Mouse (Mus musculus) forebrain, embryonic 13.5 days (tissue): ENCODE data around the gene Kcnrg. TPM values are rescaled to one million over a fixed set of nuclear protein-coding genes. Genes with fewer than 3 reads are reported as not detected.
A peak's percentile ranks its signal among the peaks of the same experiment; 100 is the strongest.
"Not testable (repeated sequence)": the region's sequence is repeated elsewhere in the genome, so short reads cannot be mapped to it uniquely, and the experiment has no call there.

ENCODE experiments used
- ATAC-seq: fragments of 200-750 bp; cut with Nextera tagmentation; 2 replicates; pipeline ENCODE4 v1.8.0; 2017
- H3K27ac ChIP-seq: fragments of 300-500 bp; sonication (generic); 2 replicates; pipeline ENCODE4 v1.5.1; 2015; ENCODE audit warnings: inconsistent platforms, mild to moderate bottlenecking, moderate library complexity
- H3K27me3 ChIP-seq: fragments of 300-500 bp; sonication (generic); 2 replicates; pipeline ENCODE4 v1.6.1; 2015; ENCODE audit warnings: mild to moderate bottlenecking, inconsistent platforms
- H3K36me3 ChIP-seq: fragments of 300-500 bp; sonication (generic); 2 replicates; pipeline ENCODE4 v1.6.1; 2015; ENCODE audit warnings: mild to moderate bottlenecking, inconsistent platforms; ENCODE audit not compliant: poor library complexity, severe bottlenecking
- H3K4me1 ChIP-seq: fragments of 300-500 bp; sonication (generic); 2 replicates; pipeline ENCODE4 v1.6.1; 2015; ENCODE audit warnings: inconsistent platforms
- H3K4me2 ChIP-seq: fragments of 300-500 bp; sonication (generic); 2 replicates; pipeline ENCODE4 v1.6.1; 2015; ENCODE audit warnings: inconsistent platforms, mild to moderate bottlenecking, moderate library complexity
- H3K4me3 ChIP-seq: fragments of 300-500 bp; sonication (generic); 2 replicates; pipeline ENCODE4 v1.5.1; 2015; ENCODE audit warnings: mild to moderate bottlenecking, inconsistent platforms
- H3K9ac ChIP-seq: fragments of 300-500 bp; sonication (generic); 2 replicates; pipeline ENCODE4 v1.6.1; 2015; ENCODE audit warnings: mild to moderate bottlenecking, inconsistent platforms
- H3K9me3 ChIP-seq: fragments of 300-500 bp; sonication (generic); replicated peaks from 2 replicates; pipeline ENCODE4 v1.6.1; 2016; ENCODE audit warnings: inconsistent platforms
- WGBS: fragments of 180-500 bp; shearing (Covaris S2); methylation state at CpG from one replicate; pipeline ENCODE4 v1.1.7; 2015; 5-methylcytosine and 5-hydroxymethylcytosine counted together
- polyA plus RNA-seq: library from polyadenylated mRNA; unstranded; fragments of >200 nt; fragmentation: Nextera tagmentation; extraction: Ambion mirVana; gene quantifications from 2 replicates; pipeline ENCODE4 v1.2.1, GENCODE M21; 2015

Kcnrg gene
- polyA plus RNA-seq, 1 experiment from 2014 or later: 2.4 TPM

DNA sequence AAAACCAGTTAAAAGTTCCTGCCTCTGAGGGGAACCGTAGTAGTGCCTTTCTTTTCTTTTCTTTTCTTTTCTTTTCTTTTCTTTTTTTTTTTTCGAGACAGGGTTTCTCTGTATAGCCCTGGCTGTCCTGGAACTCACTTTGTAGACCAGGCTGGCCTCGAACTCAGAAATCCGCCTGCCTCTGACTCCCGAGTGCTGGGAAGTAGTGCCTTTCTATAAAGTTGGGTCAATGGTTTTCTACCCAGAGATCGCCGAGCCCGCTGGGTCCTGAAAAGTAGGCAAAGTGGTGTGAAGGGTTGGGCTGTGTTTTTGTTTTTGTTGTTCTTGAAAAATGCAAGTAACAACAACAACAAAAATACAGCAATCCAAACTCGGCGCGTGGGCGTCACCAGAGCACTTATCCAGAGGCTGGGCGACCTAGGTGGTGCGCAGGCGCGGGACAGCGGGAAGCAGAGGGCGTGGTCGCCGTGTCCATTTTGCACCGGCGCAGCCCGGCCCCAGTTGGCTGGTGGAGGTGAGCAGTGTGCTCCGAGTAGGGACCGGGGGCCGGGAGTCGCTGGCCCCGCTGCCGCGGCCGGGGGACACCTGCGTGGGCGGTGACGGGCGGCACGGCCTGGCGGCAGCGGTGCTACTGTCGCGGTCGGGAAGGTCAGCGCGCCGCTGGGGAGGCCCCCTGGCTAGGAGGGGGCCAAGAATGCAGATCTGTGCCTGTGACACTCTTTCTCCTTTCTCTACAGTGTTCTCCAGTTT is 8.0 kb upstream of the Kcnrg start:
- peak overlapping the region; percentile 85 for H3K4me3 ChIP-seq
- peak overlapping the region; percentile 76 for H3K27ac ChIP-seq
- H3K9ac ChIP-seq: peak overlapping the region; percentile 92
- WGBS: 5% methylated on average over 44 of the region's 44 CpGs
- no peaks in the 10 kb centered on the region for H3K9me3 ChIP-seq
- no peaks in the 10 kb centered on the region for H3K27me3 ChIP-seq
- ATAC-seq: peak; percentile 97
- peak overlapping the region; percentile 71 for H3K4me2 ChIP-seq
- peaks cover 8% of the 10 kb centered on the region for H3K36me3 ChIP-seq
- H3K4me1 ChIP-seq: peaks cover 28% of the 10 kb centered on the region

DNA sequence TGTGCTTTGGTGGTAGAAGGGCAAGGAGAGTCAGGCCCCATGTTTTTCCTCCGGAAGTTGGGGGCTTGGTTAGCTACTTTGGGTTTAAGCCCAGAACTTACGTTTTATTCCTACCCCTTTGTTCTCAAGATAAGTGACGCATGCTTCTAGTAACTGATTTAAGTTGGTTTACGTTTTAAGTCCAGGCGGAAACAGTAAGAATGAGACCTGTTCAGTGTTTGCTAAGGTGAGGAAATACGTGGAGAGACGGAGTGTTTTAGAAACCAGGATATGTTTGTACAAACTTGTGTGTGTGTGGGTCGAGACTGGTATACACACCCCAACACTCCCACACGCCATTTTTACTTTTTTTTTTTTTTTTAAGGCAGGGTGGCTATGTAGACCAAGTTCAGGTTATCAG is 5.9 kb upstream of the Kcnrg start:
- Histone ChIP-seq H3K27me3 (no peaks in the 10 kb centered on the region), H3K27ac (no peak overlapping the region), H3K9ac (no peak overlapping the region), H3K4me3 (peak overlapping the region; percentile 85), H3K9me3 (no peaks in the 10 kb centered on the region), H3K4me1 (peaks cover 28% of the 10 kb centered on the region), H3K4me2 (peak overlapping the region; percentile 71), H3K36me3 (peaks cover 27% of the 10 kb centered on the region)
- no peak for ATAC-seq
- 88% methylated on average over 9 of the region's 9 CpGs for WGBS

DNA sequence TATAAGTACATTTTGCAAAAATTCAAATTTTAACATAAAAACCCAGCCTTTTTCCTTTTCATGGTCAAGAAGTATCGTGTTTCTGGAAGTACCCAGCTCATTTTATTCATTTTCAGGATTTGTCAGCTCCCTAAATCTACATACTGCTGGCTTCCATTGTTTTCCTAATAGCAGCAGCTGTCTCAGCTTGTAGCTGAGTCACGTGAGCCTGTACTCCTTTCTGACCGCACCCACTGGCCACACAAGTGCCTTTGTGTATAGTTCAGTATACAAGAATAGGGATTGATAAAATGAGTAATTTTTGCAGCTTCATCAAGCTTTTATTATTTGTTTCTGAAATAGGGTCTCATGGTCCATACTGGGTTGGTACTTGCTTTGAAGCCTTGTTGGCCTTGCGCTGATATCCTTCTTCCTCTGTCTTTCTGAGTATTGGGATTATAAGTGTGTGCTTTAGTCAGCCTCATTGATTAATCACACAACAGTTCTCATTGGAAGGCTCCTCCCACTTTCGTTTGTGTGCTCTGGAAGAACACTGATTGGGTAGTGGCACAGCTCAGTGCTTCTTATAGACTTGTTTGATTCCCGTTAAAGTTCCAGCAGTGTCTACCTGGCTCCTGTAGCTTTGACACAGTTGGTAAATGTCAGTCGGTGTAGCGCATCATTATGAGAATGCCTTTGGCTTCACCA is 4.0 kb upstream of the Kcnrg start:
- Histone ChIP-seq H3K4me2 (peak overlapping the region; percentile 25), H3K27ac (0 out of 2 replicates have a peak overlapping the region, but pooled peaks have one; percentile 6), H3K9ac (no peak overlapping the region), H3K9me3 (no peaks in the 10 kb centered on the region), H3K4me3 (no peak overlapping the region), H3K36me3 (peaks cover 43% of the 10 kb centered on the region), H3K27me3 (no peaks in the 10 kb centered on the region), H3K4me1 (peaks cover 28% of the 10 kb centered on the region)
- ATAC-seq: peak; percentile 52; the same call in 1 of the 2 replicates
- 59% methylated on average over 8 of the region's 8 CpGs for WGBS

DNA sequence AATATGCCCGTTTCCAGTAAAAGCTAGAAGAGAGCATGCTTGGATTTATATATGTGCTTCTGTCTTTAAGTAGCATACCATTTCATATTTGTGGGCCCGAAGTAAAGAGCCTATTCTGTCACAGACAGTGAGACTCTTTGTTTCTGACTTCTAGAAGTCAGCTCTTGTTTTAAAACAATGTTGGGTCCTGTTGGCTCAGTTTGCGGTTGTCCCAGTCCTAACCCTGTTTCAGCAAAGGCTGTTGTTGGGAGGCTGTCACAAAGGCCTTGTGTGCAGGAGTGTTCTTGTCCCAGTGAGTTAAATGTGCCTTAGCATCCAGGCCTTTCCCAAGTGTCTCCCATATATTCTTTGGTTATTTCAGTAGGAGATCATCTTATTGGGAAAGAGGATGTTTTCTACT is 3.2 kb upstream of the Kcnrg start:
- 93% methylated on average over 3 of the region's 3 CpGs for whole genome bisulfite sequencing
- no peak for ATAC-seq

DNA sequence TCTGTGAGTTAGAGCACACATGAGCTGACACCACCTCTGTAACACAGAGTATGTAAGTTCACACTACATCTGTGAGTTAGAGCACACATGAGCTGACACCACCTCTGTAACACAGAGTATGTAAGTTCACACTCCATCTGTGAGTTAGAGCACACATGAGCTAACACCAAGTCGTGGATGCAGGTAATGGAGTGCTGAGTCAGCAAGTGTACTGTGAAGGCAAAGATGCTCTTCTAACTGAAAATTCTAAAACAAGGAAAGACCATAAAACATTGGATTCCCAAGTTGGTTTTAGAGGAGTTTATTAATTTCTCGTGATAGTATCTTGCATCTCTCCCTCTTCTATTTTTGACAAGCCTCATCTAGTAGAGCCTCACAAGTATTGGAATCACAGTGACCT is 1.2 kb upstream of the Kcnrg start:
- 84% methylated on average over 2 of the region's 2 CpGs for WGBS
- ATAC-seq, H3K27me3 ChIP-seq: not testable (repeated sequence)

More for the DNA sequence above, 3.2 kb upstream of the Kcnrg start:
- Histone ChIP-seq H3K4me3 (no peak overlapping the region), H3K9ac (no peak overlapping the region), H3K27ac (no peak overlapping the region), H3K4me2 (no peak overlapping the region), H3K27me3 (no peaks in the 10 kb centered on the region), H3K36me3 (peaks cover 43% of the 10 kb centered on the region), H3K9me3 (no peaks in the 10 kb centered on the region), H3K4me1 (peaks cover 28% of the 10 kb centered on the region)

DNA sequence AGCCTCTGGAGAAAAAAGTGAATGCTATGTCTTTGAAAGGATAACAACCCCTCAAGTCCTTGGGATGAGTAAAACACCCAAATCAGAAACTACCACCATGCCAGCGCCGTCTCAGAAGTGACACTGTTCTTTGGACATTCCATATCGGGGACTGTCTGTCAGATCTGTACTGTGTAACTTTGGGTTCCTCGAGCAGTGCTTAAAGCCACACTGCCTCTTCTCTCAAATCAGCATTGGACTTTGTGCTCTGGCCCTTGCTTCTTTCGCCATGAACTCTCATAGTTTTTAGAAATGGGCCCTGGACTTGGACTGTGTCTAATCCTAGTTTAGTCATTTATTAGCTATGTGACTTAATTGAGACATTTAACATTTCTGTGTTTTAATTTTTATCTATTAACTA is 4.5 kb downstream of the Kcnrg start:
- Histone ChIP-seq H3K4me2 (no peak overlapping the region), H3K4me1 (no peaks in the 10 kb centered on the region), H3K4me3 (no peak overlapping the region), H3K27me3 (no peaks in the 10 kb centered on the region), H3K36me3 (peaks cover 21% of the 10 kb centered on the region), H3K9me3 (no peaks in the 10 kb centered on the region), H3K27ac (no peak overlapping the region), H3K9ac (no peak overlapping the region)
- WGBS: 93% methylated on average over 5 of the region's 5 CpGs
- ATAC-seq: no peak

More for the DNA sequence above, 1.2 kb upstream of the Kcnrg start:
- not testable (repeated sequence) for H3K9me3 ChIP-seq, H3K4me2 ChIP-seq, H3K27ac ChIP-seq, H3K4me3 ChIP-seq, H3K9ac ChIP-seq
- Histone ChIP-seq H3K36me3 (peaks cover 43% of the 10 kb centered on the region), H3K4me1 (peaks cover 16% of the 10 kb centered on the region)

DNA sequence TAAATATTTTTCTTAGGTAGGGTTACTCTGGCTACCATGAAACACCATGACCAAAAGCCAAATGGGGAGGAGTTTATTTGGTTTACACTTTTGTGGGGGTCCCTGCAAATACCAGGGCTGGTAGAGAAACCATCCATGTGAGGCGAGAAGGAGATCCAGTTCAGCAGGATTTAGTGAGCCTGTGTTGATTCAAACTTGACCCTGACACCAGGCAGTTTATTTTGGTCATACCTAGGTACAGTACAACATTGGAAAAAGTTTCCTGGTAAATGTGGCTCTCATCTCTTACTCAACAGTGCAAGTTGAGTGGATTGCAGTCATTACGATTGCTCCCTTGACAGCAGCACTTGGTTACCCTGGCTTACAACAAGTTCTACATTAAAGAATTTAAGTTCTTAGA is 6.1 kb downstream of the Kcnrg start:
- no peaks in the 10 kb centered on the region for H3K27me3 ChIP-seq
- H3K4me2 ChIP-seq: no peak overlapping the region
- peaks cover 10% of the 10 kb centered on the region for H3K36me3 ChIP-seq
- ATAC-seq: no peak
- 97% methylated on average over 2 of the region's 2 CpGs for WGBS
- H3K9ac ChIP-seq: no peak overlapping the region
- H3K4me3 ChIP-seq: no peak overlapping the region
- no peak overlapping the region for H3K27ac ChIP-seq
- H3K9me3 ChIP-seq: no peaks in the 10 kb centered on the region
- no peaks in the 10 kb centered on the region for H3K4me1 ChIP-seq

DNA sequence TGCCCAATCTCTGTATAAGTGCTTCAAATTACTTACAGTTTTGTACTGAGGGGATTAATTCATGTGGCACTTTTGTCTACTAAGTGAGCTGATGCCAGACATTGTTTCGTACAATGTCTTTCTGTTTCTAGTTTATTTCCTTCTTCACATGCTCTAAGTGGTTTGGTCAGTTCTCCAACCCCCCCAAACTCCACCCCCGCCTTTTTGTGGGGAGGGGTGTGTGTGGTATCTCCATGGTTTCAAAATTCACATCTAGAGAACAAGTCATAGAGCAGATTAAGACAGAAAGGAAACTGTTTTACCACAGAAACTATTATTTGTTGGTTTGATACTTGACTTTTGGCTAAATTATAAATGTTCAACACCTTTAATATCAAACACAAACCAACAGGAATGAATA is 13.1 kb downstream of the Kcnrg start:
- Histone ChIP-seq H3K9ac (no peak overlapping the region), H3K9me3 (no peaks in the 10 kb centered on the region), H3K4me3 (no peak overlapping the region), H3K4me2 (no peak overlapping the region), H3K27ac (no peak overlapping the region), H3K4me1 (no peaks in the 10 kb centered on the region), H3K36me3 (peaks cover 10% of the 10 kb centered on the region), H3K27me3 (no peaks in the 10 kb centered on the region)
- WGBS: 85% methylated on average over 2 of the region's 2 CpGs
- ATAC-seq: no peak

DNA sequence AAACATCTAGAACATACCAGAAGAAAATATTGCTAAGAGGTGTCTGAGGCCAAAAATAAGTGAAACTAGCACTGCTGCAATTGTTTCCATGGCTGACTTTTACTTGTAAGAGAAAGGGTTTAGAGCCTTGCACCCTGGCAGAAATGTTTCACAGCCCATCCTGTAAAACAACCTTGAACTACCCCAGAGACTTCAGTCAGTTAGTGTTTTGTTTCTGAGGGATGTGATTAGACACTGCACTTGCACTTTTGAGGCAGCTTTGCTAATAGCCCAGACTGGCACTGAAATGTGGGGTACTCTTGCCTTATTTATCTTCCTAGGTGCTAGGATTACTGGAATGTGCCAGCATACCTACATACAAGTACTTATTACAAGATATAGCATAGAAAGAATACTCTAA is 28.7 kb downstream of the Kcnrg start:
- H3K4me2 ChIP-seq: no peak overlapping the region
- H3K36me3 ChIP-seq: peaks cover 20% of the 10 kb centered on the region
- H3K9ac ChIP-seq: no peak overlapping the region
- no peak overlapping the region for H3K4me3 ChIP-seq
- H3K9me3 ChIP-seq: no peaks in the 10 kb centered on the region
- H3K27me3 ChIP-seq: no peaks in the 10 kb centered on the region
- no peak for ATAC-seq
- no peaks in the 10 kb centered on the region for H3K4me1 ChIP-seq
- H3K27ac ChIP-seq: no peak overlapping the region

DNA sequence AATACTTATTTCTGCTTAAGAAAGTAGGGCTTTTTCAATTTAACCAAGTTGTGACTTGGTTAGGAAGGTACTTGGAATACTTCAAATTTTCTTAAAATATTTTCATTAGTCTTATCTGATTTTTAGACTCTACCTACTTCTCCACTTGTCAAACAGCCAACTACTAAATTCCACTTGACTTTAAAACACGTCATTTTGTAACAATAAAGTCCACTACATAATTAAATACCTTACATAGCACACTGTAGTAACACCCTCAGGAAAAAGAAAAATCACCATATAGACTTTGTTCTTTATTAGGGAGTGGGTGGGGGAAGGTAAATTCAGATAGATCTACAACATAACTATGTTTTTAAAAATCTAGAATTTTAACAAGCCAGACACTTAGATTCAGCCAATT is 35.4 kb downstream of the Kcnrg start:
- H3K4me1 ChIP-seq: no peaks in the 10 kb centered on the region
- no peak overlapping the region for H3K4me3 ChIP-seq
- ATAC-seq: no peak
- no peaks in the 10 kb centered on the region for H3K36me3 ChIP-seq
- H3K4me2 ChIP-seq: no peak overlapping the region
- no peak overlapping the region for H3K9ac ChIP-seq
- no peaks in the 10 kb centered on the region for H3K9me3 ChIP-seq
- H3K27me3 ChIP-seq: no peaks in the 10 kb centered on the region
- no peak overlapping the region for H3K27ac ChIP-seq
- 59% methylated on average over 1 of the region's 1 CpGs for WGBS

DNA sequence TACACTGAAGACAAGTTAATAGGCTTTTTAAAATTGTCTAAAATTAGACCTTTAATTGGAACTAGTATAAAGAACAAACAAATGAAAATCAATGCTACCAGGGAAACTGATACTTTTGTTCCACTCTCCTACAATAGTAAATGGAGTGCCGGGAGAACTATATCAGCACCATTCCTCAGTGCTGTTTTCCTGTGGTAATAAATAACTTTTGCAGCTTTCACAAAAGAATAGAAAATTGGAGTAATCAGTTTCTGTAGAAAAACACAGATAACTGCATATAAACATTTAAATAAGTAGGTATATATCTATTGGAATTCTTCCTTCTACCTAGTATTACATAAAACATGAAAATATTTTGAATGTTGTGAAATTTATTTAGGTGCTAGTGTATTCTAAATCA is 38.3 kb downstream of the Kcnrg start:
- ATAC-seq: no peak
- H3K4me1 ChIP-seq: peaks cover 9% of the 10 kb centered on the region
- WGBS: 19% methylated on average over 1 of the region's 1 CpGs
- peak overlapping the region; percentile 52 for H3K4me2 ChIP-seq
- no peak overlapping the region for H3K9ac ChIP-seq
- no peaks in the 10 kb centered on the region for H3K36me3 ChIP-seq
- no peak overlapping the region for H3K27ac ChIP-seq
- H3K9me3 ChIP-seq: no peaks in the 10 kb centered on the region
- H3K27me3 ChIP-seq: no peaks in the 10 kb centered on the region
- H3K4me3 ChIP-seq: peak overlapping the region; percentile 32

DNA sequence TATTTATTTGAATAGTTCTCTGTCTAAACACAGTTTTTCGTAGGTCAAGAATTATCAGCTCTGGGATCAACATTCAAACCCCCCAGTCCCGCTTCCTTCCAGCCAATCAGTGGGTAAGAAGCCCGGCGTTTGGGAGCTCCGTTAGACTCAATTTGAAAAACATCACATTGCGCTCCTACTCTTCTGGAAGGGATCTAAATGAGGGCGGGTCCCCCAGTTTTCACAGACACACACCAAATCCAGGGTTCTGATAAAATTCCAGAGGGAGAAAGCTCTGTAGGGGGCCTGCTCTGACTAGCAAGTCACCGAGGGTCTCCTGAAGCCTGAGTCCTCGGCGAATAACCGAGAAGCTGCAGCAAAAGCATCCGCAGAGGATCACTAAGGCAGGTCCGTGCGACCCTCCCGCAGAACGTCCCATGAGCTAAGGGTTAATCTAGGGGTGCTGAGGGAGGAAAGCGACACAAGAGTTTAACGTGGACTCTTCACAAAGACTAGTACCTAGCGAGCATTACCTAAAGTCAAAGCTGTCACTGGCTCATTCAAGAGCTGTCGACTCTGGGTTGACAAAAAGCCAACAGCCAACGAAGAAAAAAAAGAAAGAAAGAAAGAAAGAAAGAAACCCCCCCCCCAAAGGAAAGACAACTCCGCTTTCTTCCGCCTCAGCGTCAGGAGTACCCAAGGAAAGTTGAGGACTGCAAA is 40.1 kb downstream of the Kcnrg start:
- peak overlapping the region; percentile 72 for H3K4me2 ChIP-seq
- peaks cover 9% of the 10 kb centered on the region for H3K4me1 ChIP-seq
- H3K9ac ChIP-seq: peak overlapping the region; percentile 98
- WGBS: under 1% methylated on average over 24 of the region's 24 CpGs
- no peaks in the 10 kb centered on the region for H3K36me3 ChIP-seq
- H3K4me3 ChIP-seq: peak overlapping the region; percentile 87
- H3K27ac ChIP-seq: peak overlapping the region; percentile 95
- no peaks in the 10 kb centered on the region for H3K9me3 ChIP-seq
- no peak; the same call in 1 of the 2 replicates for ATAC-seq
- no peaks in the 10 kb centered on the region for H3K27me3 ChIP-seq
